Mouse (Mus musculus) spleen, adult 2 months (tissue): ENCODE measurements around the gene Sgpl1. TPM values are rescaled to one million over a fixed set of nuclear protein-coding genes. Genes with fewer than 3 reads are reported as not detected.

Experiments used
- DNase-seq, 2 experiments: peaks; one replicate each; pipeline versions ENCODE4 v3.0.0 to v3.0.0-alpha.2; 2012 to 2021; ENCODE audit warnings: low spot score in 2 of 2, low read depth in 1 of 2
- H3K27ac ChIP-seq: fragments of 200-500 bp; 2 replicates; pipeline ENCODE4 v1.5.1; 2012; ENCODE audit warnings: low read length, inconsistent platforms; ENCODE audit not compliant: insufficient read depth
- H3K27me3 ChIP-seq: fragments of 200-500 bp; 2 replicates; pipeline ENCODE4 v1.6.1; 2012; ENCODE audit warnings: mild to moderate bottlenecking, moderate library complexity, low read length, inconsistent platforms; ENCODE audit not compliant: control insufficient read depth, insufficient read depth
- H3K36me3 ChIP-seq: fragments of 200-500 bp; 2 replicates; pipeline ENCODE4 v1.6.1; 2012; ENCODE audit warnings: mild to moderate bottlenecking, low read length, inconsistent platforms; ENCODE audit not compliant: control insufficient read depth, insufficient read depth
- H3K4me1 ChIP-seq: fragments of 200-500 bp; 2 replicates; pipeline ENCODE4 v1.6.1; 2011; ENCODE audit warnings: inconsistent platforms; ENCODE audit not compliant: control insufficient read depth, insufficient read depth, insufficient read length
- H3K4me3 ChIP-seq: fragments of 200-500 bp; 2 replicates; pipeline ENCODE4 v1.5.1; 2011; ENCODE audit warnings: mild to moderate bottlenecking, inconsistent platforms; ENCODE audit not compliant: insufficient read depth, insufficient read length; ENCODE audit errors: extremely low read depth
- CTCF ChIP-seq: fragments of 200-500 bp; IDR thresholded peaks from 2 replicates; pipeline ENCODE4 v1.5.1; 2011; ENCODE audit warnings: mild to moderate bottlenecking, inconsistent platforms; ENCODE audit not compliant: insufficient read depth, insufficient read length, insufficient replicate concordance; ENCODE audit errors: extremely low read depth
- POLR2A ChIP-seq: fragments of 200-500 bp; IDR thresholded peaks from 2 replicates; pipeline ENCODE4 v1.6.1; 2011; ENCODE audit warnings: low read depth, low read length, inconsistent platforms
- WGBS: fragments of 180-500 bp; shearing (Covaris S2); methylation state at CpG from one replicate; pipeline ENCODE4 v1.1.7; 2018; 5-methylcytosine and 5-hydroxymethylcytosine counted together
- polyA plus RNA-seq: library from polyadenylated mRNA; depleted of rRNA; stranded (reverse); fragments of >200 nt; gene quantifications from 2 replicates; pipeline ENCODE4 v1.2.3, GENCODE M21; 2012

The Sgpl1 gene
- polyA plus RNA-seq, 1 experiment, result 26.6 TPM

DNA sequence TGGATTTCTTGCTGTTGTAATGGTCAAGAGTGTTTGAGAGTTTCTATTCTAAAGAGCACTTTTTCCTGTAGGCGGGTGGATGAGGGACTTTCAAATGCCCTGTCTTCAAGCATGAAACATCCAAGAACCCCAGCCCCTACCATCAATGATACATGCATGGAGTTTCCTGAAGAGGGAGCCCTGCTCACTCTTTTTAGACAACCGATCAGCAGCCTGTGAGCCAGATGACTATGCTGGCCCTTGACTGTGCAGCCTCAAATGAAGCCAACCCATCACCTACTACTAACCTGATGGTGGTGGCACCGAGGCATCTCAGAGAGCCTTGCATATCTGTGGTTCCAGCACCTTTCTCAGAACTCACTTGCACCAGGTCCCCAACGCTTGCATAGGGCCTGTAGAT is 25.0 kb upstream of the Sgpl1 start:
- Histone ChIP-seq H3K4me3 (no peak overlapping the region), H3K27ac (no peak overlapping the region), H3K4me1 (peaks cover 2% of the 10 kb centered on the region; the same call in 1 of the 2 replicates), H3K27me3 (no peaks in the 10 kb centered on the region), H3K36me3 (no peaks in the 10 kb centered on the region)
- WGBS, result 73% methylated on average over 4 of the region's 4 CpGs
- TF ChIP-seq POLR2A (no peak), CTCF (no peak)
- DNase-seq, result no peak

DNA sequence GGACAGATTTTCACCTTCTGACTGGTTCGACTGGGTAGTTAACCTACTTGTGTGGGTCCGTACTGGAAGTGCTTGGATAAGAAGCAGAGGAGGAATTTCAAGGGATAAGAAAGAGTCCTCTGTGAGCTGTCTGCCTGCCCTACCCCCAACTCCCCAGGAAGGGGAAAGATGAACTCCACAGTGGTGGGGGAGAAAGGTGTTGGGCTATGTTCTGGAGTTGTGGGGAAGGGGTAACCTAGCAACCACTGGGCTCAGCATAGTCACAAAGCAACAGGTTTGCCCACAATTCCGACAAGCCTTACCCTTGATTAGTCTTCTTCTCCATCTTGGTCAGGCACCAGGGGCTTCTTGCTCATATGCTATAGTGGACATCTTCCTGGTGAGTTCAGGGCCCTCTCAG is 24.2 kb upstream of the Sgpl1 start, which contains the start of gene Tbata:
TSS of gene Tbata (plus strand) at position 301 of the 400 bp plus-strand sequence.
- H3K27ac ChIP-seq, result no peak within 1 kb of the TSS
- H3K4me1 ChIP-seq, result peaks cover 2% of the 10 kb centered on the region; the same call in 1 of the 2 replicates
- no peak within 1 kb of the TSS for H3K4me3 ChIP-seq
- no peak for DNase-seq
- H3K36me3 ChIP-seq, result no peaks in the 10 kb centered on the region
- TF ChIP-seq POLR2A (no peak), CTCF (no peak)
- WGBS, result 81% methylated on average over 3 of the region's 3 CpGs
- H3K27me3 ChIP-seq, result no peaks in the 10 kb centered on the region

DNA sequence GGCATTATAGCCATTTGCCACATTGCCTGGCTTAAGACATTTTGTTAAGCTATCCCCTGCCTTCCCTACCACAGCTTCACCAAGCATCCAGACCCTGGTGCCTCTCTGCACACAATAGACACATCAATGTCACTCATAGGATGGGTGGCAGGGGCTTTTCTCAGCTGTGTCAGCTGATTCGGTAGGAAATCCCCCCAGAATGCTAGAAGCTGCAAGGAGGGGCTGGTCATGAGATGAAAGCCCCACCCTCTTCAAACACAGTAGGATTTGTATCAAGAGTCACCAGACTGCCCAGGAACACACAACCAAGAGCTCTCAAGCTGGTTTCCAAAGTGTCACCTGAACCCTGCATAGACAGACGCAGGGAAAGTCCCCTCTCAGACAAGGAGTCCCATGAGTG is 20.9 kb upstream of the Sgpl1 start:
- 71% methylated on average over 2 of the region's 2 CpGs for WGBS
- H3K4me3 ChIP-seq, result no peak overlapping the region
- H3K27me3 ChIP-seq, result no peaks in the 10 kb centered on the region
- H3K36me3 ChIP-seq, result no peaks in the 10 kb centered on the region
- no peak for DNase-seq
- H3K4me1 ChIP-seq, result no peaks in the 10 kb centered on the region; the same call in 1 of the 2 replicates
- TF ChIP-seq CTCF, result no peak
- no peak for TF ChIP-seq POLR2A
- H3K27ac ChIP-seq, result no peak overlapping the region

DNA sequence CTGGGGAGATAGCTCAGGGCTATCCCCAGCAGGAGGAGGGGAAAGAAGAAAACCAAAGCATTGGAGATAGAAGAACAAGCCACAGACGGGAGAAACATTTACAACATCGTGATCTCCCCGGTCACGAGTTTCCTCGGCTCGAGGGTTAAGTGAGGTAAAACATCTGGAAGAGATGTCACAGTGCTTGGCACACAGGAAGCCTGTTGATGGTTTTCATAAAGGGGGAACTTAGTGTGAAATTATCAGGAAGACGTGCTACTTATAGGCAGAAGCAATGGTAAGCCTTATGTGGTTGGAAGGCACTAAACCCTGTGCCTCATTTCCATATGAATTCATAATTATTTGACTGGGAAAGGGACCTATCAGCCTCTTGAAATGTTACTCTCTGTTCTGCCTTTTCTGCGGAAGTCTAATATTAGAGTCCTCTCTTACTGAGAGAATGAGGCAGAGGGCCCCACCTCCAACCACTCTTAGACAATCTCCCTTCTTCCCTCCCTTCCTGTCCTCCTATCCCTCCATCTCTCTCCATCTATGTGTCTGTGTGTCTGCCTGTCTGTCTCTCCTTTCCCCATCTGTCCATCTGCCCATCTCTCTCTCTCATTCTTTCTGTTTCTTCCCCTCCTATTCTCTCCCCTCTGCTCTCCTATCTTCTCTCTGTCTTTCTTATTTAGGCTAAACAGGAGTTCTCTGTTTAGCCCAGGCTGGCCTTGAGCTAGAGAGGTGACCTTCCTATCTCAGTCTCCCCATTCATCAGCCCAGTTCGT is 20.0 kb upstream of the Sgpl1 start:
- no peak for TF ChIP-seq CTCF
- no peak for TF ChIP-seq POLR2A
- H3K4me1 ChIP-seq, result no peaks in the 10 kb centered on the region; the same call in 1 of the 2 replicates
- no peak overlapping the region for H3K4me3 ChIP-seq
- no peaks in the 10 kb centered on the region for H3K36me3 ChIP-seq
- DNase-seq, result no peak
- no peak overlapping the region for H3K27ac ChIP-seq
- 15% methylated on average over 9 of the region's 9 CpGs for WGBS
- H3K27me3 ChIP-seq, result no peaks in the 10 kb centered on the region

DNA sequence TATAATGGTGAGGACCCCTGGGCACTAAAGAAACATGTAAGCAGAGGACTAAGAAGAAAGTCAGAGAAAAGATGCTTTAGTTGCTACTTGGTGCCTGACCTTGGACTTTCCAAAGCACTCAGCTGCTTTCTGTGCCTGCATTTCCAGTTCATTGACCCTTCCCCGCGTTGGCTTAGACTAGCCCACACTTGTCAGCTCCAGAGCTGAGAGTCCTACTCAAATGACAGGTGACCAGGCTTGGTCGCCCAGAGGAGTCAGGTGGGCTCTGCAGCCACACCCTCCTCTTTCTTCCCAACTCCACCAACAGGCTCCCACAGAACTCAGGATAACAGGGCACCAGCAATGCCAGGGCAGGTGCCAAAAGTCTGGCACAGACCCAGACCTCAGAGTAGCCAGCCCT is 14.9 kb upstream of the Sgpl1 start:
- no peak for DNase-seq
- H3K4me1 ChIP-seq, result no peaks in the 10 kb centered on the region
- WGBS, result 85% methylated on average over 3 of the region's 3 CpGs

DNA sequence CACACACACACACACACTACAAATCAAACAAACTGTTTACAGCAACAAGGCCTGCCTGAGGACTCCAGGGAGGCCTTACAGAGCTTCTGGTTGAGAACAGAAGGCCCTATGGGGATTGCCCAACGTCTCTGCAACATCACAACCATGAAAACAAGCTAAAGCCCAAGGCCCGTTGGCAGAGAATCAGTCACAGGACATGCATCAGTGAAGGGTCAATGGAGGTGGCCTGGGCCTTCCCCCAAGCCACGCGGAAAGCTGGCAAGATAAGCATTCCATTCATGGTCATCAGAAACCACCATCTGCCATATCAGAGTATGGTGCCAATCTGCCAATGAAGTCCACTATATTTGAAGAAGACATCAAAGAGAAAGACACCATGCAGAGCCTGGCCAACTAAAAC is 13.2 kb upstream of the Sgpl1 start:
- Histone ChIP-seq H3K36me3 (no peaks in the 10 kb centered on the region), H3K27ac (no peak overlapping the region), H3K4me3 (no peak overlapping the region), H3K4me1 (no peaks in the 10 kb centered on the region), H3K27me3 (no peaks in the 10 kb centered on the region)
- 89% methylated on average over 4 of the region's 4 CpGs for WGBS
- DNase-seq, result no peak
- TF ChIP-seq CTCF (no peak), POLR2A (no peak)

More for the DNA sequence above, 14.9 kb upstream of the Sgpl1 start:
- Histone ChIP-seq H3K36me3 (no peaks in the 10 kb centered on the region), H3K27ac (no peak overlapping the region), H3K4me3 (no peak overlapping the region), H3K27me3 (no peaks in the 10 kb centered on the region)
- no peak for TF ChIP-seq POLR2A
- TF ChIP-seq CTCF, result no peak

DNA sequence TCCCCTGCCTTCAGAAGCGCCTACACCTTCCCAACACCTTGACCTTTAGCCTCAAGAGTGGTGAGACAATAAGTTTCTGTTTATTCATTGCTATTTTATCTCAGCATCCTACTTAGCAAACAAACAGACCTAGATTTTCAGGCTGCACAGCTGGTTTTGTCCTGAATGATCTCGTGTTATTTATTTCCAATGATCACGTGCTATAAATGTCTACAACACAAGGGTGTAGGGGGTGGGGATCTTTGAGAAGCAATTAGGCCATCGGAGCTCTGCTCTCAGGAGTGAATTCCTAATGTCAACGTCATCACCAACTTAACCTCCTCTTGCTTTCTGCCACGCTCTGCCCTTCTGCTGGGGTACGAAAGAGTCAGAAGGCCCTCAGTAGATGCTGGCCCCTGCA is 12.6 kb upstream of the Sgpl1 start:
- 86% methylated on average over 7 of the region's 7 CpGs for WGBS
- Histone ChIP-seq H3K36me3 (no peaks in the 10 kb centered on the region), H3K4me3 (no peak overlapping the region), H3K27ac (no peak overlapping the region), H3K27me3 (no peaks in the 10 kb centered on the region), H3K4me1 (no peaks in the 10 kb centered on the region)
- TF ChIP-seq CTCF (no peak), POLR2A (no peak)
- no peak for DNase-seq
